Mouse (Mus musculus) bone marrow, adult 2 months (tissue): ENCODE results near the gene Cuta.
"Not testable (repeated sequence)": the region's sequence is repeated elsewhere in the genome, so short reads cannot be mapped to it uniquely, and the experiment has no call there.

Experiments used
- CTCF ChIP-seq: fragments of 200-500 bp; IDR thresholded peaks from 2 replicates; pipeline ENCODE4 v1.5.1; 2011; ENCODE audit warnings: low read length, control low read depth; ENCODE audit not compliant: control insufficient read depth, insufficient read depth
- POLR2A ChIP-seq: fragments of 200-500 bp; IDR thresholded peaks from 2 replicates; pipeline ENCODE4 v1.6.1; 2011; ENCODE audit warnings: low read depth, mild to moderate bottlenecking, control low read depth, low read length, borderline replicate concordance; ENCODE audit not compliant: control insufficient read depth

DNA sequence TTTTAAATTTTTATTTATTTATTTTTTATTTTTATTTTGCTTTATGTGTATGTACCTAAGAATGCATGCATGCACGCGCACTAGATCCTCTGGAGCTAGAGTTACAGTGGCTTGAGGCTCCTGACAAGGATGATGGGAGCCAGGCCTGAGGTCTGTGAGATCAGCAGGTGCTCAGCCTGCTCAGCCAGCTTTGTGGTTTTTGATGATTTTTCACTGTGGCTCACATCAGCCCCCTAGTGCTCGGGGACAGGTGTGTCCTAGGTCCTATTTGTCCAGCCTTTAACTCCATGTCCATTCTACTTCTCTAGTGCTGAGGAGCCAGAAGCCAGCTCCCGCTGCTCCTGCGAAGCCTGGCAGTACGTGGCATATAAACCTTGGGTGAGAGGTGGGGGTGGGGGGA, 17.0 kb downstream of the Cuta start:
- TF ChIP-seq CTCF, POLR2A: not testable (repeated sequence)
